Mouse (Mus musculus): ENCODE data around the gene Dmtf1. TPM values are rescaled to one million over a fixed set of nuclear protein-coding genes. Genes with fewer than 3 reads are reported as not detected.

Dmtf1 gene
- polyA plus RNA-seq, 1 experiment from 2014 or later, result 36.7 TPM

DNA sequence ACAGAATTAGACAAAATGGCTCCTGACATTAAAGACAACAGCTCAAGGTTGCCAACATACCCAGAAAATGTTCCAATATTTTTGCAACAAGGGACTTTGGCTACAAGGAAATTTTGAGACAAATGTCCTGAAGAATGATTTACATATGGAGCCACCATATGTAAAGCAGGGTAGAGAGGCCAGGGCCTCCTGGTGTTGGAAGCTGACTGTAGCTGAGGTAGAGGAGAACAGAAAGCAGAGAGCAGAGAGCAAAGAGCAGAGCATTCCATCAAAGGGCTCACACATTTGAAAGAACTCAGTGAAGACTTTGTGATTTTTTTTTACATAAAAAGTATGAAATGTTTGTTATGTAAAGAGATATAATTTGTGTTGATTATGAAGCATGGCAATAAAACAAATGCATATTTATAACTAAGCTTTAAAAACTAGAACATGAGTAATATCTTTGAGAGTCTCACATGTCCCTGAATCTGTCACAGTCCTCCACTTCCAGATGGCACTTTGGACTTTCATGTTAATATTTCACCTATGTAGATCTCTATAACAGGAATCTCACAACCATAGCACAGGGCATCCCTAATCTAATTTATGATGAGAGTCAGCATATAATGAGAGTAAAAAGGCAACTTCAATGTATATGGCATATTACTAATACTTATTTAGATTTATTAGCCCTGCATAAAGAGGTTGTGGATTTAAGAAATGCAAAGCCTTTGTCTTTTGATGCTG is 81.6 kb downstream of the Dmtf1 start:
- Histone ChIP-seq H3K27ac (ENCODE audit: low read depth, low read length) (no peak overlapping the region), H3K36me3 (ENCODE audit: control insufficient read depth, insufficient read depth, low read length) (no peaks in the 10 kb centered on the region), H3K9me3 (replicated peaks; ENCODE audit: control insufficient read depth, low read length) (no peaks in the 10 kb centered on the region), H3K4me3 (ENCODE audit: low read depth, low read length) (no peak overlapping the region), H3K4me1 (ENCODE audit: control insufficient read depth, insufficient read depth, low read length) (no peaks in the 10 kb centered on the region), H3K4me2 (no peak overlapping the region), H3K9ac (ENCODE audit: low read depth, low read length) (no peak overlapping the region), H3K27me3 (ENCODE audit: control insufficient read depth, insufficient read depth, low read length) (no peaks in the 10 kb centered on the region)
- ATAC-seq (replicated peaks; ENCODE audit: insufficient number of reproducible peaks, low FRiP score, low TSS enrichment), result no peak

GRCm38 (mm10) chr5:9073177-9073854 is 88.3 kb downstream of the Dmtf1 start:
- Histone ChIP-seq H3K27ac (ENCODE audit: low read depth, low read length) (no peak overlapping the region), H3K4me3 (ENCODE audit: low read depth, low read length) (no peak overlapping the region), H3K9me3 (replicated peaks; ENCODE audit: control insufficient read depth, low read length) (no peaks in the 10 kb centered on the region), H3K4me1 (ENCODE audit: control insufficient read depth, insufficient read depth, low read length) (no peaks in the 10 kb centered on the region), H3K4me2 (no peak overlapping the region), H3K9ac (ENCODE audit: low read depth, low read length) (no peak overlapping the region), H3K36me3 (ENCODE audit: control insufficient read depth, insufficient read depth, low read length) (no peaks in the 10 kb centered on the region), H3K27me3 (ENCODE audit: control insufficient read depth, insufficient read depth, low read length) (no peaks in the 10 kb centered on the region; the same call in 1 of the 2 replicates)
- ATAC-seq (replicated peaks; ENCODE audit: insufficient number of reproducible peaks, low FRiP score, low TSS enrichment), result no peak
- WGBS (ENCODE audit: insufficient replicate concordance), result 53% methylated on average over 5 of the region's 5 CpGs

DNA sequence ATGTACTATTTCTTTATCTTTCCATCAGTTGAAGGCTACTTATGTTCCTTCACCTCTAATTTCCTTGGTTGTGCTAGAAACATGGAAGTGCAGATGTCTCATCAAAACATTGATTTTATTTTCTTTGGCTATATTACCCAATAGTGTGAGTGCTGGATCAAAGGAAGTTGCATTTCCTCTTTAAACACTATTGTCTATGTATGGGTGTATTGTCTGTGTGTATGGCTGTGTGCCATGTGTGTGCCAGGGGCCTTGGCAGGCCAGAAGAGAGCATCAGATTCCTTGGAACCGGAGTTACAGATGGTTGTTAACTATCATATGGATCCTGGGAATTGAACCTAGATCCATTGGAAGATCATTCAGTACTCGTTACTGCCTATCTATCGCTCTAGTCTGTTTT is 90.2 kb downstream of the Dmtf1 start:
- 94% methylated on average over 3 of the region's 3 CpGs for whole genome bisulfite sequencing (ENCODE audit: insufficient replicate concordance)
- H3K36me3 ChIP-seq (ENCODE audit: control insufficient read depth, insufficient read depth, low read length), result no peaks in the 10 kb centered on the region
- H3K4me2 ChIP-seq, result no peak overlapping the region
- H3K4me3 ChIP-seq (ENCODE audit: low read depth, low read length), result no peak overlapping the region
- no peak overlapping the region for H3K9ac ChIP-seq (ENCODE audit: low read depth, low read length)
- no peak overlapping the region for H3K27ac ChIP-seq (ENCODE audit: low read depth, low read length)
- no peak for ATAC-seq (replicated peaks; ENCODE audit: insufficient number of reproducible peaks, low FRiP score, low TSS enrichment)
- H3K4me1 ChIP-seq (ENCODE audit: control insufficient read depth, insufficient read depth, low read length), result no peaks in the 10 kb centered on the region
- H3K9me3 ChIP-seq (replicated peaks; ENCODE audit: control insufficient read depth, low read length), result no peaks in the 10 kb centered on the region
- no peaks in the 10 kb centered on the region; the same call in 1 of the 2 replicates for H3K27me3 ChIP-seq (ENCODE audit: control insufficient read depth, insufficient read depth, low read length)

GRCm38 (mm10) chr5:9069599-9070209 is 91.9 kb downstream of the Dmtf1 start:
- Histone ChIP-seq H3K4me3 (ENCODE audit: low read depth, low read length) (no peak overlapping the region), H3K9me3 (replicated peaks; ENCODE audit: control insufficient read depth, low read length) (no peaks in the 10 kb centered on the region), H3K27me3 (ENCODE audit: control insufficient read depth, insufficient read depth, low read length) (no peaks in the 10 kb centered on the region; the same call in 1 of the 2 replicates), H3K27ac (ENCODE audit: low read depth, low read length) (no peak overlapping the region), H3K36me3 (ENCODE audit: control insufficient read depth, insufficient read depth, low read length) (no peaks in the 10 kb centered on the region), H3K4me2 (no peak overlapping the region), H3K4me1 (ENCODE audit: control insufficient read depth, insufficient read depth, low read length) (no peaks in the 10 kb centered on the region), H3K9ac (ENCODE audit: low read depth, low read length) (no peak overlapping the region)
- ATAC-seq (replicated peaks; ENCODE audit: insufficient number of reproducible peaks, low FRiP score, low TSS enrichment), result no peak
- 49% methylated on average over 6 of the region's 6 CpGs for WGBS (ENCODE audit: insufficient replicate concordance)

GRCm38 (mm10) chr5:9068886-9069285 is 92.7 kb downstream of the Dmtf1 start:
- 43% methylated on average over 2 of the region's 2 CpGs for WGBS (ENCODE audit: insufficient replicate concordance)
- no peak overlapping the region for H3K9ac ChIP-seq (ENCODE audit: low read depth, low read length)
- H3K4me2 ChIP-seq, result no peak overlapping the region
- H3K36me3 ChIP-seq (ENCODE audit: control insufficient read depth, insufficient read depth, low read length), result no peaks in the 10 kb centered on the region
- no peak for ATAC-seq (replicated peaks; ENCODE audit: insufficient number of reproducible peaks, low FRiP score, low TSS enrichment)
- H3K4me1 ChIP-seq (ENCODE audit: control insufficient read depth, insufficient read depth, low read length), result no peaks in the 10 kb centered on the region
- H3K27ac ChIP-seq (ENCODE audit: low read depth, low read length), result no peak overlapping the region
- no peak overlapping the region for H3K4me3 ChIP-seq (ENCODE audit: low read depth, low read length)
- no peaks in the 10 kb centered on the region; the same call in 1 of the 2 replicates for H3K27me3 ChIP-seq (ENCODE audit: control insufficient read depth, insufficient read depth, low read length)
- H3K9me3 ChIP-seq (replicated peaks; ENCODE audit: control insufficient read depth, low read length), result no peaks in the 10 kb centered on the region

Other genes starting within 250 kb of the Dmtf1 start
- 35.8 and 37.9 TPM in 2 replicates for gene Crot, start 164.5 kb downstream of the Dmtf1 start, polyA plus RNA-seq (2014; fragmentation: Nextera tagmentation; extraction: Ambion mirVana)
- 8.7 and 11.4 TPM in 2 replicates for gene Tmem243, start 61.1 kb downstream of the Dmtf1 start, polyA plus RNA-seq (2014; fragmentation: Nextera tagmentation; extraction: Ambion mirVana)
- gene 9330182L06Rik, start 104.3 kb upstream of the Dmtf1 start, polyA plus RNA-seq (2014; fragmentation: Nextera tagmentation; extraction: Ambion mirVana), result 1.9 and 2.4 TPM in 2 replicates